Mouse (Mus musculus): ENCODE data around the gene Ube2l6. TPM values are rescaled to one million over a fixed set of nuclear protein-coding genes. Genes with fewer than 3 reads are reported as not detected.
A peak's percentile ranks its signal among the peaks of the same experiment; 100 is the strongest.

Ube2l6 gene
- polyA plus RNA-seq, 1 experiment = 13.8 TPM

- TF ChIP-seq POLR2A (IDR thresholded peaks at IDR 0.05; ENCODE audit: borderline replicate concordance, extremely low read depth, insufficient read depth, insufficient read length, poor library complexity, severe bottlenecking) (no peak), CTCF (IDR thresholded peaks at IDR 0.05; ENCODE audit: borderline replicate concordance, extremely low read depth, insufficient read depth, insufficient read length) (no peak)
- DNase-seq (ENCODE audit: low read depth) = no peak
Measured at GRCm38 (mm10) chr2:84773195-84773594, 25.4 kb upstream of the Ube2l6 start.

GRCm38 (mm10) chr2:84774751-84775150 lies 23.9 kb upstream of the Ube2l6 start:
- DNase-seq (ENCODE audit: low read depth) = peak; percentile 87
- no peak for TF ChIP-seq CTCF (IDR thresholded peaks at IDR 0.05; ENCODE audit: borderline replicate concordance, extremely low read depth, insufficient read depth, insufficient read length)
- no peak for TF ChIP-seq POLR2A (IDR thresholded peaks at IDR 0.05; ENCODE audit: borderline replicate concordance, extremely low read depth, insufficient read depth, insufficient read length, poor library complexity, severe bottlenecking)

GRCm38 (mm10) chr2:84775241-84775640 lies 23.4 kb upstream of the Ube2l6 start, which contains the start of gene Serping1:
Gene Serping1 (minus strand): TSS chr2:84775444.
- no peak for DNase-seq (ENCODE audit: low read depth)
- TF ChIP-seq POLR2A (IDR thresholded peaks at IDR 0.05; ENCODE audit: borderline replicate concordance, extremely low read depth, insufficient read depth, insufficient read length, poor library complexity, severe bottlenecking) (no peak), CTCF (IDR thresholded peaks at IDR 0.05; ENCODE audit: borderline replicate concordance, extremely low read depth, insufficient read depth, insufficient read length) (no peak)

GRCm38 (mm10) chr2:84775665-84776064 lies 23.0 kb upstream of the Ube2l6 start:
- TF ChIP-seq POLR2A (IDR thresholded peaks at IDR 0.05; ENCODE audit: borderline replicate concordance, extremely low read depth, insufficient read depth, insufficient read length, poor library complexity, severe bottlenecking) (no peak), CTCF (IDR thresholded peaks at IDR 0.05; ENCODE audit: borderline replicate concordance, extremely low read depth, insufficient read depth, insufficient read length) (no peak)
- peak; percentile 8 for DNase-seq (ENCODE audit: low read depth)

DNA sequence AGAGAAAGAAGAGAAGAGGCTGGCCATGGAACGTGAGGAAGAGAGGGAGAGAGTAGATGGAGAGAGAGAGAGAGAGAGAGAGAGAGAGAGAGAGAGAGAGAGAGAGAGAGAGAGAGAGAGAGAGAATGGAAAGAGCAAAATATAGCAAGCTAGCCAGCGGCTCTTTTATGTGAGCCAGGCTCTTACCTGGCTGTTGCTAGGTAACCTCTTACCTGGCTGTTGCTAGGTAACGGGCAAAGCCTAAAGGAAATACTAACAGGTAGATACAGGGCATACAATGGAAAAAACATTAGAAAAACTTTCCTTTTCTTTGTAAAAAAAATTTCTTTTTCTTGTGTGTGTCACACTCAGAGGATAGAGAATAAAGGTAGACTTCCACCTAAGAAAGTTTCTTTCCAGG lies 20.9 kb upstream of the Ube2l6 start:
- no peak for TF ChIP-seq POLR2A (IDR thresholded peaks at IDR 0.05; ENCODE audit: borderline replicate concordance, extremely low read depth, insufficient read depth, insufficient read length, poor library complexity, severe bottlenecking)
- peak; percentile 50 for DNase-seq (ENCODE audit: low read depth)

GRCm38 (mm10) chr2:84779210-84779609 lies 19.4 kb upstream of the Ube2l6 start:
- no peak for TF ChIP-seq POLR2A (IDR thresholded peaks at IDR 0.05; ENCODE audit: borderline replicate concordance, extremely low read depth, insufficient read depth, insufficient read length, poor library complexity, severe bottlenecking)
- TF ChIP-seq CTCF (IDR thresholded peaks at IDR 0.05; ENCODE audit: borderline replicate concordance, extremely low read depth, insufficient read depth, insufficient read length) = peak; percentile 23; the same call in 1 of the 2 replicates
- DNase-seq (ENCODE audit: low read depth) = no peak

GRCm38 (mm10) chr2:84783315-84783714 lies 15.3 kb upstream of the Ube2l6 start:
- no peak for TF ChIP-seq POLR2A (IDR thresholded peaks at IDR 0.05; ENCODE audit: borderline replicate concordance, extremely low read depth, insufficient read depth, insufficient read length, poor library complexity, severe bottlenecking)

DNA sequence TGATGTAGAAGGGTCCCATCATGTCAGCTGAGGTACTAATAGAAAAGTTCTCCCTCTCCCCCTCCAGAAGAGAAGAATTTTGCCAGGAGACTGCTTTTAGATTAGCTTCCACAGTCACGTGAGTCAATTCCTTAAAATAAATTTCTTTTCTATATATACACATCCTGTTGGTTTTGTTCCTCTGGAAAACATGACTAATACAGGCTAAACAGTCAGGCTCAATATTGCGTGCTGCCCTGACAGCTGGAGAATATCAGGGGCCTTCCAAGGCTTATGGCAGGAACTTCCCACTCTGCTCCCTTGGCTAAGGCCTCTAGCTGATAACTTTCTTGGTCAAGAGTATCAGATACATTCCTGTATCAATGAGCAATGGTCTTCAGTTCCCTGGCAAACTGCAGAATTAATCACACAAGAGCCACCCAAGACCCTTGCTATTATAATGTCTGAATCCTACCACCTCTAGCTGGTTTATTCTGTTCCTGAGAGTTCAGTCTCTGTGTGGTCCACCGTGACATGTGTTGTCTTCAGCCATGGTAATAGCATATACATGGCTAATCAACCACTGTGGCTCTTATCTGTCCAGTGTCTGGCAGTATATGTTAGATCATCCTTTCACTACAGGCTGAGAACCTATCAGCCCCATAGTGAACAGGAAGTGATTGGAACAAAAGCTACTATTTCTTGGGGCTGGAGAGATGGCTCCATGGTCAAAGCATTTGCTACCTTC lies 14.6 kb upstream of the Ube2l6 start:
- TF ChIP-seq POLR2A (IDR thresholded peaks at IDR 0.05; ENCODE audit: borderline replicate concordance, extremely low read depth, insufficient read depth, insufficient read length, poor library complexity, severe bottlenecking) (no peak), CTCF (IDR thresholded peaks at IDR 0.05; ENCODE audit: borderline replicate concordance, extremely low read depth, insufficient read depth, insufficient read length) (no peak)
- DNase-seq (ENCODE audit: low read depth) = no peak

More at GRCm38 (mm10) chr2:84783315-84783714, 15.3 kb upstream of the Ube2l6 start:
- no peak for DNase-seq (ENCODE audit: low read depth)

DNA sequence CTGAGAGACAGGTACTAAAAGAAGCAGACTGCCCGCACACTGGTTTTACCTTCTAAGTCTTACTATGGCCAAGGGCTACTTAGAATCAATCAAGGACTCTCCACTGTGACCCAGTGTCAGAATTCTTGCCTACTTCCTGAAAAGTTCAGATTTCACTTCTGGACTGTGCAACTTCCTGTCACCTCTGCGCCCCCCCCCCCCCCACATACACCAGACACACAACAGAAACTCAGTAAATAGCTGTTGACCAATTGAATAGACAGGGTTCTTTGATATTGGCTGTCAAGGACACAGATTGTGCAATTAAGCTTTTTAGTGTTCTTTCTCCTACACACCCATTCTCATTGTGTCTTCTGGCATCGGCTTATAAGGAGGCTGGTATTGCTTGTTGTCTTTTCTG lies 10.3 kb upstream of the Ube2l6 start:
- DNase-seq (ENCODE audit: low read depth) = no peak
- TF ChIP-seq POLR2A (IDR thresholded peaks at IDR 0.05; ENCODE audit: borderline replicate concordance, extremely low read depth, insufficient read depth, insufficient read length, poor library complexity, severe bottlenecking) (no peak), CTCF (IDR thresholded peaks at IDR 0.05; ENCODE audit: borderline replicate concordance, extremely low read depth, insufficient read depth, insufficient read length) (no peak)

GRCm38 (mm10) chr2:84790418-84790817 lies 8.2 kb upstream of the Ube2l6 start:
- TF ChIP-seq POLR2A (IDR thresholded peaks at IDR 0.05; ENCODE audit: borderline replicate concordance, extremely low read depth, insufficient read depth, insufficient read length, poor library complexity, severe bottlenecking) (no peak), CTCF (IDR thresholded peaks at IDR 0.05; ENCODE audit: borderline replicate concordance, extremely low read depth, insufficient read depth, insufficient read length) (no peak)
- no peak for DNase-seq (ENCODE audit: low read depth)

- TF ChIP-seq CTCF (IDR thresholded peaks at IDR 0.05; ENCODE audit: borderline replicate concordance, extremely low read depth, insufficient read depth, insufficient read length) (no peak), POLR2A (IDR thresholded peaks at IDR 0.05; ENCODE audit: borderline replicate concordance, extremely low read depth, insufficient read depth, insufficient read length, poor library complexity, severe bottlenecking) (no peak)
Measured at GRCm38 (mm10) chr2:84792516-84792915, 6.1 kb upstream of the Ube2l6 start.

DNA sequence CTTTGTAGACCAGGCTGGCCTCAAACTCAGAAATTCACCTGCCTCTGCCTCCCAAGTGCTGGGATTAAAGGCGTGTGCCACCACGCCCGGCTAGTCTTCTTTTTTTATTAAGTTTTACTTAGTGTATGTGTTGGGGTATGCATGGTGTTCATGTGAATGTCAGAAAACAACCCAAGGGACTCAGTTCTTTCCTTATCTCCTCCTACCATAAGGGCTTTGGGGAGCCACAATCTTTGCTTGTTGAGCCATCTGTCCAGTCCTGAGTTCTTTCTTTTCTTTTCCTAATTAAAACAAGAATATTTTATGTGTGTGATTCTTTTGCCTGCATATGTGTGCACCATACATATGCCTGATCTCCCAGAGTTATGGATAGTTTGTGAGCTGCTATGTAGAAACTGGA lies 5.5 kb upstream of the Ube2l6 start:
- TF ChIP-seq CTCF (IDR thresholded peaks at IDR 0.05; ENCODE audit: borderline replicate concordance, extremely low read depth, insufficient read depth, insufficient read length) (no peak), POLR2A (IDR thresholded peaks at IDR 0.05; ENCODE audit: borderline replicate concordance, extremely low read depth, insufficient read depth, insufficient read length, poor library complexity, severe bottlenecking) (no peak)

More at GRCm38 (mm10) chr2:84792516-84792915, 6.1 kb upstream of the Ube2l6 start:
- DNase-seq (ENCODE audit: low read depth) = no peak

More for the DNA sequence above, 5.5 kb upstream of the Ube2l6 start:
- DNase-seq (ENCODE audit: low read depth) = no peak

Data from brain, embryonic 14.5 days (tissue).